Mouse (Mus musculus): ENCODE measurements around the gene March6. TPM values are rescaled to one million over a fixed set of nuclear protein-coding genes. Genes with fewer than 3 reads are reported as not detected.
A peak's percentile ranks its signal among the peaks of the same experiment; 100 is the strongest.

Gene March6
- 67.5 and 70.9 TPM in 2 replicates for polyA plus RNA-seq (2016; fragmentation: Nextera tagmentation; extraction: Ambion mirVana)

GRCm38 (mm10) chr15:31530659-31531445, at the start of gene March6:
TSS of gene March6 (minus strand) at chr15:31531053.
- H3K9ac ChIP-seq, result peak within 1 kb of the TSS; percentile 97
- peak within 1 kb of the TSS; percentile 96 for H3K4me3 ChIP-seq
- peaks cover 26% of the 10 kb centered on the region for H3K4me1 ChIP-seq
- ATAC-seq (ENCODE audit: low FRiP score), result peak; percentile 93
- no peaks in the 10 kb centered on the region for H3K27me3 ChIP-seq
- no peaks in the 10 kb centered on the region for H3K36me3 ChIP-seq
- peak within 1 kb of the TSS; percentile 100 for H3K27ac ChIP-seq
- WGBS, result under 1% methylated on average over 99 of the region's 132 CpGs
- peak within 1 kb of the TSS; percentile 71 for H3K4me2 ChIP-seq (replicated peaks)
- H3K9me3 ChIP-seq (replicated peaks), result 0 out of 2 replicates have a peak, but pooled peaks cover 3% of the 10 kb centered on the region

GRCm38 (mm10) chr15:31576076-31576475, 45.2 kb upstream of the March6 start:
- no peaks in the 10 kb centered on the region for H3K9me3 ChIP-seq (replicated peaks)
- no peak overlapping the region for H3K27ac ChIP-seq
- H3K36me3 ChIP-seq, result no peaks in the 10 kb centered on the region
- 69% methylated on average over 5 of the region's 5 CpGs for WGBS
- ATAC-seq (ENCODE audit: low FRiP score), result no peak
- H3K27me3 ChIP-seq, result no peaks in the 10 kb centered on the region
- no peak overlapping the region for H3K9ac ChIP-seq
- no peaks in the 10 kb centered on the region for H3K4me1 ChIP-seq
- no peak overlapping the region for H3K4me2 ChIP-seq (replicated peaks)
- H3K4me3 ChIP-seq, result no peak overlapping the region

GRCm38 (mm10) chr15:31573692-31574091, 42.8 kb upstream of the March6 start:
- H3K4me2 ChIP-seq (replicated peaks), result no peak overlapping the region
- no peak overlapping the region for H3K4me3 ChIP-seq
- H3K4me1 ChIP-seq, result peaks cover 5% of the 10 kb centered on the region
- no peak overlapping the region for H3K27ac ChIP-seq
- H3K9me3 ChIP-seq (replicated peaks), result no peaks in the 10 kb centered on the region
- no peak overlapping the region for H3K9ac ChIP-seq
- H3K36me3 ChIP-seq, result no peaks in the 10 kb centered on the region
- no peaks in the 10 kb centered on the region for H3K27me3 ChIP-seq
- ATAC-seq (ENCODE audit: low FRiP score), result no peak

GRCm38 (mm10) chr15:31573287-31573686, 42.4 kb upstream of the March6 start:
- H3K4me2 ChIP-seq (replicated peaks), result no peak overlapping the region
- H3K27ac ChIP-seq, result no peak overlapping the region
- 88% methylated on average over 4 of the region's 4 CpGs for WGBS
- no peak for ATAC-seq (ENCODE audit: low FRiP score)
- no peaks in the 10 kb centered on the region for H3K27me3 ChIP-seq
- no peaks in the 10 kb centered on the region for H3K9me3 ChIP-seq (replicated peaks)
- no peak overlapping the region for H3K4me3 ChIP-seq
- no peaks in the 10 kb centered on the region for H3K36me3 ChIP-seq
- H3K4me1 ChIP-seq, result peaks cover 9% of the 10 kb centered on the region
- H3K9ac ChIP-seq, result no peak overlapping the region

- H3K36me3 ChIP-seq, result no peaks in the 10 kb centered on the region
- no peak overlapping the region for H3K4me2 ChIP-seq (replicated peaks)
- H3K27me3 ChIP-seq, result no peaks in the 10 kb centered on the region
- H3K4me1 ChIP-seq, result peaks cover 9% of the 10 kb centered on the region
- no peak for ATAC-seq (ENCODE audit: low FRiP score)
- no peak overlapping the region for H3K27ac ChIP-seq
- no peaks in the 10 kb centered on the region for H3K9me3 ChIP-seq (replicated peaks)
- H3K9ac ChIP-seq, result no peak overlapping the region
- WGBS, result 80% methylated on average over 16 of the region's 16 CpGs
- no peak overlapping the region for H3K4me3 ChIP-seq
These were observed 41.3 kb upstream of the March6 start for GRCm38 (mm10) chr15:31571906-31572722.

GRCm38 (mm10) chr15:31570959-31571358, 40.1 kb upstream of the March6 start:
- no peak for ATAC-seq (ENCODE audit: low FRiP score)
- no peaks in the 10 kb centered on the region for H3K36me3 ChIP-seq
- H3K9me3 ChIP-seq (replicated peaks), result no peaks in the 10 kb centered on the region
- 92% methylated on average over 8 of the region's 8 CpGs for whole genome bisulfite sequencing
- H3K27me3 ChIP-seq, result no peaks in the 10 kb centered on the region
- H3K4me1 ChIP-seq, result peaks cover 9% of the 10 kb centered on the region
- no peak overlapping the region for H3K27ac ChIP-seq
- H3K9ac ChIP-seq, result no peak overlapping the region
- no peak overlapping the region for H3K4me2 ChIP-seq (replicated peaks)
- H3K4me3 ChIP-seq, result no peak overlapping the region

- Histone ChIP-seq H3K4me3 (no peak overlapping the region), H3K9ac (no peak overlapping the region), H3K36me3 (no peaks in the 10 kb centered on the region), H3K27me3 (no peaks in the 10 kb centered on the region), H3K4me1 (peaks cover 9% of the 10 kb centered on the region), H3K9me3 (replicated peaks) (no peaks in the 10 kb centered on the region), H3K27ac (no peak overlapping the region), H3K4me2 (replicated peaks) (no peak overlapping the region)
- 70% methylated on average over 9 of the region's 9 CpGs for WGBS
- ATAC-seq (ENCODE audit: low FRiP score), result no peak
These were observed 38.6 kb upstream of the March6 start for GRCm38 (mm10) chr15:31569325-31570022.

GRCm38 (mm10) chr15:31568581-31568996, 37.7 kb upstream of the March6 start:
- Histone ChIP-seq H3K9ac (no peak overlapping the region), H3K4me3 (no peak overlapping the region), H3K36me3 (no peaks in the 10 kb centered on the region), H3K27ac (no peak overlapping the region), H3K9me3 (replicated peaks) (no peaks in the 10 kb centered on the region), H3K4me2 (replicated peaks) (no peak overlapping the region; the same call in 1 of the 2 replicates), H3K27me3 (no peaks in the 10 kb centered on the region), H3K4me1 (peaks cover 9% of the 10 kb centered on the region)
- no peak for ATAC-seq (ENCODE audit: low FRiP score)
- WGBS, result 24% methylated on average over 12 of the region's 12 CpGs

- Histone ChIP-seq H3K36me3 (no peaks in the 10 kb centered on the region), H3K27me3 (no peaks in the 10 kb centered on the region), H3K9ac (no peak overlapping the region), H3K9me3 (replicated peaks) (no peaks in the 10 kb centered on the region), H3K27ac (no peak overlapping the region), H3K4me2 (replicated peaks) (no peak overlapping the region), H3K4me1 (peaks cover 9% of the 10 kb centered on the region), H3K4me3 (no peak overlapping the region)
- no peak for ATAC-seq (ENCODE audit: low FRiP score)
- WGBS, result 64% methylated on average over 7 of the region's 7 CpGs
These were observed 36.6 kb upstream of the March6 start for GRCm38 (mm10) chr15:31567431-31567830.

- WGBS, result 74% methylated on average over 1 of the region's 1 CpGs
These were observed 34.9 kb upstream of the March6 start for GRCm38 (mm10) chr15:31565786-31566185.

GRCm38 (mm10) chr15:31565184-31565583, 34.3 kb upstream of the March6 start, which contains the start of gene Cmbl:
TSS of gene Cmbl (plus strand) at chr15:31565389.
- Histone ChIP-seq H3K4me3 (no peak within 1 kb of the TSS), H3K9ac (no peak within 1 kb of the TSS), H3K9me3 (replicated peaks) (no peaks in the 10 kb centered on the region), H3K27ac (no peak within 1 kb of the TSS), H3K27me3 (no peaks in the 10 kb centered on the region), H3K4me1 (peaks cover 9% of the 10 kb centered on the region), H3K36me3 (no peaks in the 10 kb centered on the region), H3K4me2 (replicated peaks) (no peak within 1 kb of the TSS)
- no peak for ATAC-seq (ENCODE audit: low FRiP score)
- WGBS, result 61% methylated on average over 5 of the region's 5 CpGs

More at GRCm38 (mm10) chr15:31565786-31566185, 34.9 kb upstream of the March6 start:
- no peaks in the 10 kb centered on the region for H3K27me3 ChIP-seq
- no peak overlapping the region for H3K4me2 ChIP-seq (replicated peaks)
- no peak overlapping the region for H3K9ac ChIP-seq
- peaks cover 9% of the 10 kb centered on the region for H3K4me1 ChIP-seq
- H3K36me3 ChIP-seq, result no peaks in the 10 kb centered on the region
- no peak for ATAC-seq (ENCODE audit: low FRiP score)
- H3K27ac ChIP-seq, result no peak overlapping the region
- H3K9me3 ChIP-seq (replicated peaks), result no peaks in the 10 kb centered on the region
- H3K4me3 ChIP-seq, result no peak overlapping the region
